Mouse (Mus musculus) MEL (cell line): ENCODE results near the gene Actn2.

Source experiments
- CTCF ChIP-seq, 3 experiments: IDR thresholded peaks in 2 of 3; conservative IDR thresholded peaks in 1 of 3; 2 replicates each; pipeline ENCODE4 v1.5.1; 2011 to 2012; ENCODE audit warnings: low read length in 3 of 3, low read depth in 2 of 3, mild to moderate bottlenecking in 2 of 3, improper control_type of control experiment in 1 of 3, inconsistent platforms in 1 of 3, mixed read lengths in 1 of 3, moderate library complexity in 1 of 3; ENCODE audit not compliant: control insufficient read depth in 1 of 3, insufficient read depth in 1 of 3, poor library complexity in 1 of 3, severe bottlenecking in 1 of 3
- ETS1 ChIP-seq: IDR thresholded peaks from 2 replicates; pipeline ENCODE4 v1.6.1; 2012; ENCODE audit warnings: low read depth, mild to moderate bottlenecking, inconsistent platforms, low read length, improper control_type of control experiment, moderate library complexity
- MAFK ChIP-seq: IDR thresholded peaks from 2 replicates; pipeline ENCODE4 v1.6.1; 2011; ENCODE audit warnings: low read depth, mild to moderate bottlenecking, low read length, improper control_type of control experiment, borderline replicate concordance
- NRF1 ChIP-seq: IDR thresholded peaks from 2 replicates; pipeline ENCODE4 v1.6.1; 2014; ENCODE audit warnings: low read depth, mild to moderate bottlenecking, inconsistent platforms, low read length, improper control_type of control experiment, moderate library complexity; ENCODE audit not compliant: poor library complexity, insufficient read depth, severe bottlenecking
- POLR2A ChIP-seq, 2 experiments: IDR thresholded peaks; 2 replicates each; pipeline ENCODE4 v1.6.1; 2011 to 2012; ENCODE audit warnings: low read length in 2 of 2, mild to moderate bottlenecking in 2 of 2, control low read depth in 1 of 2, improper control_type of control experiment in 1 of 2, low read depth in 1 of 2, moderate library complexity in 1 of 2; ENCODE audit not compliant: control insufficient read depth in 1 of 2, insufficient read depth in 1 of 2, poor library complexity in 1 of 2
- USF1 ChIP-seq: IDR thresholded peaks from 2 replicates; pipeline ENCODE4 v1.6.1; 2014; ENCODE audit warnings: low read depth, mild to moderate bottlenecking, inconsistent platforms, low read length, improper control_type of control experiment, moderate library complexity

- no peak for TF ChIP-seq ETS1
- no peak for TF ChIP-seq NRF1
- TF ChIP-seq USF1 = no peak
- TF ChIP-seq CTCF (IDR thresholded peaks at IDR 0.05 in 2 of 3, conservative IDR thresholded peaks at IDR 0.05 in 1 of 3; ENCODE audit: control insufficient read depth in 1 of 3, insufficient read depth in 1 of 3, low read depth in 2 of 3, low read length in 3 of 3, poor library complexity in 1 of 3, severe bottlenecking in 1 of 3) = no peak
- TF ChIP-seq POLR2A (IDR thresholded peaks at IDR 0.05; ENCODE audit: control insufficient read depth in 1 of 2, insufficient read depth in 1 of 2, low read depth in 1 of 2, low read length in 2 of 2, poor library complexity in 1 of 2) = no peak
- no peak for TF ChIP-seq MAFK
Observed at GRCm38 (mm10) chr13:12317191-12317765, 23.3 kb downstream of the Actn2 start.
